Mouse (Mus musculus): ENCODE measurements around the gene Inpp5d. TPM values are rescaled to one million over a fixed set of nuclear protein-coding genes. Genes with fewer than 3 reads are reported as not detected.

The Inpp5d gene
- total RNA-seq, 2 experiments from 2014 or later, result 3.8 to 5.3 TPM

DNA sequence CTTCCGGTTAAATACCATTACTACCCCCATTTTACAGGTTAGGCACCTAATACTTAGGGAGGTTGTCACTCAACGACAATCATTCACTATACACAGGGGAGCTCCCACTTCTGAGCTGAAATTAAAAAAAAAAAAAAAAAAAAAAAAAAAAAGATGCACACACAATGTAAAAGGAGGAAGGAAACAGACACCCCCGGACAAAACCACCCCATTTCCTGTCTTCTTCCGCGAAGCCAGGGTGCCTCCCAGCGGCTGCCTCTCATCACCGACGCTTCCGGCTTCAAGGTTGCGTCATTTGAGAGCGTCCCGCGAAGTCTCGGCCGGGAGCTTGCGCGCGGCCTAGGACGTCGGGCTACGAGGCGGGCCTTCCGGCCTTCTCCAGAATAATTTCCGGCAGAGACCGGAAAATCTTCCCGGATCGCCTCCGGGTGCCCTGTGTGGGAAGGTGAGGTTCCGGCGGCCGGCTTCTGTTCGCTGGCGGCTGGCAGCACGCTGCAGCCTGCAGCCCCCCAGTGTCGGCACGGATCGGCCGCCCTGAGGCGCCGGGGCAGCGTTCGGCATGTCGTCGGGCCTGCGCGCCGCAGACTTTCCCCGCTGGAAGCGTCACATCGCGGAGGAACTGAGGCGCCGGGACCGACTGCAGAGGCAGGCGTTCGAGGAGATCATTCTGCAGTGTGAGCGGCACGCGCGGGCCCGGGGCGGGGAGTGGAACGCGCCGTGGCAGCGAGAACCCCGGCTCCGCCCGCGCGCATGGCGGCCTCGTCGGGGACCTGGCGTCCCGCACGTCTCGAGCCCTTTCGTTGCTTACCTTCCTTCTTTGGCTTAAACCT, 135.7 kb downstream of the Inpp5d start, which contains the start of gene Atg16l1:
TSS of gene Atg16l1 (plus strand) at position 230 of the 830 bp plus-strand sequence.
- peak; percentile 83 to 89 for DNase-seq
- intact Hi-C loops (cut with DNase I), result loop anchor here (5.0 kb wide), 1 partner anchor 309 kb away; no protein-coding TSS in a partner anchor

DNA sequence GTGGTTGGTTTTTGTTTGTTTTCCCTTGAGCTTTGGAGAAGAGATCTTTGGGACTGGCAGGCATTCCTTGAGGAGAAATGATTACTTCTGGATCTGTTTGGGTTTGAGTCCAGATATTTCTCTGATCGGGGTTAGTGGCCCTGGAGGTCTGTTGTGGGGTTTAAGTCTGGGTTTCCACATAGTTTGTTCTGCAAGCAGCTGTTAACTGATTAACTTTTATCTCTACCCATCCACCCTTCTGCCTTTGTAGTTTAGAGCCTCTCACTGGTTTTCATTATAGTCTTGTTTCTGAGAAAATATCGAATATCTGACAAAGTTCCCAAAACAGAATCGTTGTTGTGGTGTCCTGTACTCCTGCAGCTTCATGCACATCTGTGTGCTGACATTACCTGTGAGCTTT, 143.7 kb downstream of the Inpp5d start:
- intact Hi-C loops (cut with DNase I), result no loop called here
- DNase-seq, result no peak

DNA sequence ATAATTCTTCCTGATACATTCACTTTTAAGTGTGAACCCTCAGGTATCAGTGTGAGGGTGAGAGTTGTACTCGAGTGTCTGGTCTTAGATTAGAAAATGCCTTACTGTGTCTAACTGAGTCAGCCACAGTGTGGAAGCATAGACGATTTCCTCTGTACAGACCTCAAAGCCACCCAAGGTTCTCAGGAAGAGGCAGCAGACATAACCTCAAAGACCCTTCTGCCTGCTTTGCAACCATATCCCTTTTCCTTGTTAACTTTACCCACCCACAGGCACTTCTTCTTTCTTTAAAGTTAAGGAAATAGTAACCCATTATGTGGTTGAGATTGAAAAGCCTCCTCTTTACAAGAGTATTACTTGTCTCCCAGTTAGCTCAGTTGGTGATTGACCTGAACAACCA, 145.6 kb downstream of the Inpp5d start:
- DNase-seq, result no peak
- intact Hi-C loops (cut with DNase I), result loop anchor here (5.0 kb wide), 1 partner anchor 162 kb away; no protein-coding TSS in a partner anchor

DNA sequence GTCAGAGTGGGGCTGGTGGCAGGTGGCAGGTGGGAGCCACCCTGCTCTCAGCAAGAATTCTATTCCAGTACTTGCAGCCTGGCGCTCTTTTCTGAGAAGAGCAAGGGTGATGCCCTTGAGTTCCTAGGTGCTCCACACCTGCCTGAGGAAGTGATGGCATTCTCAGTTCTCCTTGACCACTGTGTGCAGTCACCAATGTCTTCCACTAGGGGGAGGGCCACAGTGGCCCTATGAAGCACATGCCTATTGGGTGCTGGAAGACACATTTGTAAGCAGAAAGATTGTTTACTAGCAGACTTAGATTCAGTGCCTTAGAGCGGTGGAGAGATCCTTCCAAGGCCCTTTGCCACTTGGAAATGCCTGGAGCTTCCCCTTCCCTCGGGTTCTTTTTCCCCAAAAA, 146.1 kb downstream of the Inpp5d start:
- DNase-seq, result no peak
- intact Hi-C loops (cut with DNase I), result loop anchor here (5.0 kb wide), 1 partner anchor 161 kb away; no protein-coding TSS in a partner anchor

DNA sequence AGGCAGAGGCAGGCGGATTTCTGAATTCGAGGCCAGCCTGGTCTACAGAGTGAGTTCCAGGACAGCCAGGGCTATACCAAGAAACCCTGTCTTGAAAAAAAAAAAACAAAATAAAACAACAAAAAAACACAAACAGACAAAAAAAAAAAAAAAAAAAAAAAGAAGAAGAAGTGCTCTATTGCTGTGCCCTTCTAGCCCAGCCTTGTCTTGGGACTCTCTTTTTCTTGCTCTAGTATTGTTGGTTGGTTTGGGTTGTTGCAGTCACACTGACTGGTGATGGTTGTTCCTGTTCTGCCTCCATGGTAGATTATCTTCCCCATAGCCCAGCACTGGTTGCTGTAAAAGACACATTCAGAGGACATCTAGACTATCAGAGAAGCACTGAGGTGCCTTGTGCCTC, 149.2 kb downstream of the Inpp5d start:
- intact Hi-C loops (cut with DNase I), result loop anchor here (5.0 kb wide), 1 partner anchor 158 kb away; no protein-coding TSS in a partner anchor
- no peak for DNase-seq

Other genes starting within 250 kb of the Inpp5d start
- under 1 TPM in 1 of 2 experiments, not detected in 1; 0.32 TPM for gene Kcnj13, start 225.6 kb upstream of the Inpp5d start, total RNA-seq (2021)
- not detected for gene Snorc, start 150.0 kb upstream of the Inpp5d start, total RNA-seq (2021)
- 10 to 100 TPM in 1 of 2 experiments, 1 to 10 TPM in 1; 9.7 to 15.2 TPM for gene Neu2, start 110.4 kb upstream of the Inpp5d start, total RNA-seq (2021)
- gene Ngef, start 46.4 kb upstream of the Inpp5d start, total RNA-seq (2021), result under 1 TPM; 0.26 to 0.32 TPM
- 10 to 100 TPM; 13.8 to 16.3 TPM for gene Atg16l1, start 135.6 kb downstream of the Inpp5d start, total RNA-seq (2021)
- gene Sag, start 183.4 kb downstream of the Inpp5d start, total RNA-seq (2021), result under 1 TPM in 1 of 2 experiments, not detected in 1; 0.12 TPM
- 10 to 100 TPM; 29.5 to 32.7 TPM for gene Dgkd, start 233.0 kb downstream of the Inpp5d start, total RNA-seq (2021)

All from gastrocnemius, postnatal 36 days (tissue).